Mouse (Mus musculus) stomach, embryonic 16.5 days (tissue): ENCODE results near the gene Bahcc1. TPM values are rescaled to one million over a fixed set of nuclear protein-coding genes. Genes with fewer than 3 reads are reported as not detected.

Experiments used
- ATAC-seq: fragments of 200-750 bp; cut with Nextera tagmentation; 2 replicates; pipeline ENCODE4 v1.8.0; 2017; ENCODE audit warnings: moderate number of reproducible peaks, moderate TSS enrichment; ENCODE audit not compliant: insufficient read depth, low FRiP score
- H3K27ac ChIP-seq: fragments of 300-500 bp; sonication (generic); 2 replicates; pipeline ENCODE4 v1.5.1; 2014; ENCODE audit warnings: low read length
- H3K27me3 ChIP-seq: fragments of 300-500 bp; sonication (generic); 2 replicates; pipeline ENCODE4 v1.6.1; 2014; ENCODE audit warnings: low read length, control low read depth, mixed read lengths; ENCODE audit not compliant: control insufficient read depth, insufficient read depth
- H3K36me3 ChIP-seq: fragments of 300-500 bp; sonication (generic); 2 replicates; pipeline ENCODE4 v1.6.1; 2014; ENCODE audit warnings: low read length; ENCODE audit not compliant: control insufficient read depth, insufficient read depth
- H3K4me1 ChIP-seq: fragments of 300-500 bp; sonication (generic); 2 replicates; pipeline ENCODE4 v1.6.1; 2014; ENCODE audit warnings: low read length, control low read depth, mixed read lengths; ENCODE audit not compliant: control insufficient read depth, insufficient read depth
- H3K4me2 ChIP-seq: fragments of 300-500 bp; sonication (generic); 2 replicates; pipeline ENCODE4 v1.6.1; 2014; ENCODE audit warnings: low read depth, low read length, mixed read lengths
- H3K4me3 ChIP-seq: fragments of 300-500 bp; sonication (generic); replicated peaks from 2 replicates; pipeline ENCODE4 v1.5.1; 2014; ENCODE audit warnings: mild to moderate bottlenecking, low read length
- H3K9ac ChIP-seq: fragments of 300-500 bp; sonication (generic); 2 replicates; pipeline ENCODE4 v1.6.1; 2014; ENCODE audit warnings: low read length
- H3K9me3 ChIP-seq: fragments of 300-500 bp; sonication (generic); replicated peaks from 2 replicates; pipeline ENCODE4 v1.6.1; 2016; ENCODE audit warnings: low read length, control low read depth; ENCODE audit not compliant: control insufficient read depth
- whole genome bisulfite sequencing: fragments of 180-500 bp; shearing (Covaris S2); extraction: QIAGEN DNeasy Blood & Tissue Kit; methylation state at CpG from one replicate; pipeline ENCODE4 v1.1.7; 2014; 5-methylcytosine and 5-hydroxymethylcytosine counted together
- polyA plus RNA-seq: library from polyadenylated mRNA; unstranded; fragments of >200 nt; fragmentation: Nextera tagmentation; extraction: Ambion mirVana; gene quantifications from 2 replicates; pipeline ENCODE4 v1.2.1, GENCODE M21; 2015

The Bahcc1 gene
- polyA plus RNA-seq, 1 experiment from 2014 or later, result 4.5 TPM

- ATAC-seq, result no peak
- Histone ChIP-seq H3K4me2 (no peak overlapping the region), H3K9me3 (no peaks in the 10 kb centered on the region), H3K27me3 (no peaks in the 10 kb centered on the region), H3K27ac (no peak overlapping the region), H3K4me1 (peaks cover 29% of the 10 kb centered on the region), H3K9ac (no peak overlapping the region), H3K4me3 (no peak overlapping the region), H3K36me3 (no peaks in the 10 kb centered on the region)
- 54% methylated on average over 6 of the region's 6 CpGs for WGBS
Measured at GRCm38 (mm10) chr11:120313906-120314685, 81.3 kb downstream of the Bahcc1 start.

GRCm38 (mm10) chr11:120314721-120315415 is 82.1 kb downstream of the Bahcc1 start:
- Histone ChIP-seq H3K4me3 (peak overlapping the region; percentile 58; the same call in 1 of the 2 replicates), H3K27ac (peak overlapping the region; percentile 99), H3K4me1 (peaks cover 29% of the 10 kb centered on the region), H3K4me2 (peak overlapping the region; percentile 93), H3K36me3 (no peaks in the 10 kb centered on the region), H3K27me3 (no peaks in the 10 kb centered on the region), H3K9ac (peak overlapping the region; percentile 63; the same call in 1 of the 2 replicates), H3K9me3 (no peaks in the 10 kb centered on the region)
- WGBS, result 41% methylated on average over 16 of the region's 16 CpGs
- no peak for ATAC-seq

- ATAC-seq, result no peak
- H3K9ac ChIP-seq, result peak overlapping the region; percentile 63
- WGBS, result 18% methylated on average over 4 of the region's 4 CpGs
Measured at GRCm38 (mm10) chr11:120315416-120315761, 82.6 kb downstream of the Bahcc1 start.

GRCm38 (mm10) chr11:120315832-120316689 is 83.3 kb downstream of the Bahcc1 start:
- H3K36me3 ChIP-seq, result no peaks in the 10 kb centered on the region
- WGBS, result 3% methylated on average over 37 of the region's 37 CpGs
- H3K4me3 ChIP-seq, result peak overlapping the region; percentile 58
- no peaks in the 10 kb centered on the region for H3K27me3 ChIP-seq
- H3K9ac ChIP-seq, result peak overlapping the region; percentile 92
- peaks cover 24% of the 10 kb centered on the region for H3K4me1 ChIP-seq
- H3K9me3 ChIP-seq, result no peaks in the 10 kb centered on the region
- H3K4me2 ChIP-seq, result peak overlapping the region; percentile 93
- H3K27ac ChIP-seq, result peak overlapping the region; percentile 99
- peak; percentile 97 for ATAC-seq

More at GRCm38 (mm10) chr11:120315416-120315761, 82.6 kb downstream of the Bahcc1 start:
- H3K4me2 ChIP-seq, result peak overlapping the region; percentile 93
- H3K36me3 ChIP-seq, result no peaks in the 10 kb centered on the region
- peaks cover 27% of the 10 kb centered on the region for H3K4me1 ChIP-seq
- H3K27ac ChIP-seq, result peak overlapping the region; percentile 99
- no peaks in the 10 kb centered on the region for H3K9me3 ChIP-seq
- H3K27me3 ChIP-seq, result no peaks in the 10 kb centered on the region
- peak overlapping the region; percentile 58 for H3K4me3 ChIP-seq

GRCm38 (mm10) chr11:120316690-120317254 is 84.0 kb downstream of the Bahcc1 start:
- peak; percentile 12; the same call in 1 of the 2 replicates for ATAC-seq
- Histone ChIP-seq H3K27ac (peak overlapping the region; percentile 99), H3K27me3 (no peaks in the 10 kb centered on the region), H3K9ac (peak overlapping the region; percentile 92), H3K4me3 (peak overlapping the region; percentile 58), H3K36me3 (no peaks in the 10 kb centered on the region), H3K4me1 (peaks cover 17% of the 10 kb centered on the region), H3K9me3 (no peaks in the 10 kb centered on the region), H3K4me2 (peak overlapping the region; percentile 93)
- WGBS, result 9% methylated on average over 13 of the region's 13 CpGs

- Histone ChIP-seq H3K4me1 (peaks cover 13% of the 10 kb centered on the region), H3K9me3 (no peaks in the 10 kb centered on the region), H3K4me3 (peak overlapping the region; percentile 58), H3K27me3 (no peaks in the 10 kb centered on the region), H3K27ac (peak overlapping the region; percentile 99), H3K4me2 (peak overlapping the region; percentile 93), H3K9ac (peak overlapping the region; percentile 92), H3K36me3 (no peaks in the 10 kb centered on the region)
- WGBS, result 57% methylated on average over 7 of the region's 7 CpGs
- ATAC-seq, result no peak
Measured at GRCm38 (mm10) chr11:120317456-120317855, 84.7 kb downstream of the Bahcc1 start.

- peaks cover 13% of the 10 kb centered on the region for H3K4me1 ChIP-seq
- no peaks in the 10 kb centered on the region for H3K9me3 ChIP-seq
- H3K4me3 ChIP-seq, result no peak overlapping the region
- WGBS, result 76% methylated on average over 5 of the region's 5 CpGs
- H3K36me3 ChIP-seq, result no peaks in the 10 kb centered on the region
- no peak for ATAC-seq
- no peaks in the 10 kb centered on the region for H3K27me3 ChIP-seq
- no peak overlapping the region for H3K4me2 ChIP-seq
- no peak overlapping the region for H3K27ac ChIP-seq
- H3K9ac ChIP-seq, result no peak overlapping the region
Measured at GRCm38 (mm10) chr11:120319310-120319709, 86.6 kb downstream of the Bahcc1 start.

GRCm38 (mm10) chr11:120320156-120320555 is 87.4 kb downstream of the Bahcc1 start:
- H3K36me3 ChIP-seq, result no peaks in the 10 kb centered on the region
- H3K4me1 ChIP-seq, result peaks cover 10% of the 10 kb centered on the region
- no peaks in the 10 kb centered on the region for H3K27me3 ChIP-seq
- no peak overlapping the region for H3K4me3 ChIP-seq
- no peak overlapping the region for H3K4me2 ChIP-seq
- ATAC-seq, result no peak
- H3K9ac ChIP-seq, result no peak overlapping the region
- no peak overlapping the region for H3K27ac ChIP-seq
- H3K9me3 ChIP-seq, result no peaks in the 10 kb centered on the region
- WGBS, result 94% methylated on average over 10 of the region's 10 CpGs
